Mouse (Mus musculus): Measurements from ENCODE around the gene Ggt5.
"Not testable (repeated sequence)": the region's sequence is repeated elsewhere in the genome, so short reads cannot be mapped to it uniquely, and the experiment has no call there.

Gene Ggt5

DNA sequence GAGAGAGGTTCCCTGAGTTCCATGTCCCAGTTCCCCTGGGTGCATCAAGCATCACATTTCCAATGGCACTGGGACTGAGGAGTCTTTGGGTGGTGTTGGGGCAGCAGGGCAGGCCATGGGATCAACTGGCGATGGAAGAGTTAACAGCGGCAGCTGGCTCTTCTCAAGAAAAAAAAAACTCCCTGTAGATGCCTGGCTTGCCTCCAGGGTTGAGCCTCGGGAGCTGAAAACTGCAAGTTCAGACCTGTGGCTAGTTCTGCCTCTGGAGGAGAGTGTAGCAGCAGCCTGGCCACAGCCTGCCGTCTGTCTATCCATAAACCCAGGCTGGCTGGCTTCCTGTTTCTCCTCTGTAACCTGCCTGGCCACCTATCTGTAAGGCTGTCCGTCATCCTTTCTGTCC is at the start of gene Ggt5:
Ggt5 (plus strand) TSS at position 212 of the 400 bp plus-strand sequence.
- peak; percentile 32 for DNase-seq

DNA sequence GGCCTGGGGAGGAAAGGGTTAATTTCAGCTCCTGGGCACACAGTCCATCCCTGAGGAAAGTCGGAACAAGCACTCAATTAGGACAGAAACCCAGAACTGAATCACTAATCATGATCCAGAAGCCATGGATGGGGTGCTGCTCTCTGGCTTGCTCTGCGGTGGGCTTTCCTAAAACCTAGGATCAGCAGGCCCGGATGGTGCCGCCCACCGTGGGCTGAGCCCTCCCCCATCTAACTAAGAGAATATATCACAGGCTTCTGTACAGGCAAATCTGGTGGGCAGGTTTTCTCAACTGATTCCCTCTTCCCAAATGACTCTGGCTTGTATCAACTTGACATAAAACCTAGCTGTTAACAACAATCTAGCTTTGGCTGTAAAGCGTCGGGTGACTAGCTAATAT is 41.2 kb upstream of the Ggt5 start:
- DNase-seq, result no peak

DNA sequence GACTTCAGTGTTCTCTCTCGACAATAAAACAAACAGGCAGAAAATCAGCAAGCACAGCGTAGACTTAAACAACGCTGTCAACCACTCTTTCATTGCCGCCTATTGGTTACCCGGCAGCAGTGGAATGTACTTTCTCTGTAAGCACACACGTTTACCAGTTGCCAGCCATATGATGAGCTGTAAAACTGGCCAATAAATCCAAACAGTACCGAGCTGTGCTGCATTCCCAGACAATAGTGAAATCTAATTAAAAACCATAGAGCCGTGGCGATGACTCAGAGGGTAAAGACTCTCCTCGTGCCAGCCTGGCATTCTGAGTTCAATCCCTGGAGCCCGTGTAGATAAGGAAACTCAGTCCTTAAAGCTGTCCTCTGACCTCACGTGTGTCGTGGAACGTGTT is 40.7 kb upstream of the Ggt5 start:
- DNase-seq, result no peak

DNA sequence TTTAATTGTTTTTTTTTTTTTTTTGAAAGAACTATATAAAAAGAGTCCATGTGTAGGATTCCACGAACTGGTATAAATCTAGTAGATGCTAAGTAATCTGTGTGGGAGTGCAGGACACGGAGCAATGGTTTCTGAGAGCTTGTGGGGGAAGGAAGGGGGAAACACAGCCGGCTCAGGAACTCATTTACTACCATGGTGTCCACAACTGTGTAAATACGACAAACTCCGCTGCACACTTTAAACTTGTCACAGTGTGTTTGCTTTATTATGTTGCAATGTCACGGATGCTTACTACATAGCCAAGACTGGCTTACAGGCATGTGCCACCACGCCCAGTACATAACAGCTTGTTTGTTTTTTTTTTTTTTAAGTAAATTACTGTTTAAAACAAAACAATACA is 39.3 kb upstream of the Ggt5 start:
- no peak for DNase-seq

DNA sequence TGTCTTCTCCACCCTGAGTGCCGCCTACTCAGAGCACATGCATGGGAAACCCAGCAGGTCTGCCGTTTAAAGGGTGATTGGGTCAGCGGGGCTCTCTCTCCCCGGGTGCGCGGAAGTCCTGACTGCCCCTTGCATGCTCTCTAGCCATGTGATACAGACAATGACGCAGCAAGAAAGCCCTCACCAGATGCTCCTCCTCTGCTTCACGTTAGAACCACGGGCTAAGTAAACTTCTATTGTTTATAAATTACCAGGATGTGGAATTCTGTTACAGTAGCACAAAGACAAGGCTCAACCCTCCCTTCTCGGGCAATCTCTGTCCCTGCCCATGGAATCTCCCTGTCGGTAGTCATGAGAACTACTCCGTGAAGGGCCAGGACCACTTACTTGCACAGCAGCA is 38.0 kb upstream of the Ggt5 start:
- no peak for DNase-seq

DNA sequence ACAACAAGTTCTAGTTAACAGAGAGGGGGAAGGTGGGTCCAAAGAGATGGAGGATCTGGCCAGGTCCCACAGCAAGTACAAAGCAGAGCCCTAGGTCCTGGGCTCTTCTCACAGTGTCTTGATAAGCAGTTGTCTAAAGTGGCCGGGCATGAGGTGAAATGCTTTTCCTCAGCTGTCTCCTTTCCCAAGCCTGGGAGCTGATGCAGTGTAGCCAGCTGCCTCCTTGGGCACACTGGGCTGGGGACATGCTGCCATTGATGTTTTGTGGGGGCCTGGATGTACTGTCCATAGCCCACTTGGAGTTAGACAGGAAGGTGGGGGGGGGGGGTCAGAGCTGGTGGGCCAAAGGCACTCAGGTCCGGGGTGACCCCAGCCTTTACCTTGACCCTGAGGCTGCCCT is 37.0 kb upstream of the Ggt5 start:
- no peak for DNase-seq

- no peak for DNase-seq
These were observed 36.3 kb upstream of the Ggt5 start for GRCm38 (mm10) chr10:75552701-75553450.

DNA sequence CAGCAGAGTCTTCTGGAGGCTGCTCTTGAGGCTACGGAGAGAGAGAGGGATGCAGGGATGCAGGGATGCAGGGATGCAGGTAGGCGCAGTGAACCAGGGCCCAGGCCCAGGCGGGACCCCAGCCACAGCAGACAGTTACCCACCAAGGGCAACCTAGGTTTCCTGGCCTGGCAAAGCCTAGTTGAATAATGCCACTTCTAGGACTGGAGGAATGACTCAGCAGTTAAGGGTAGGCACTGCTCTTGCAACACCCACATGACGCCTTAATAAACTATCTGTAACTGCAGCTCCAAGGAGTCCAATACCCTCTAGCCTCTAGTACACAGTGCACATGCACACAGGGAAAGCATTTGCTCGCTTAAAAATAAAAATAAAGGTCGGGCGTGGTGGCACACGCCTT is 35.0 kb upstream of the Ggt5 start:
- DNase-seq, result no peak

GRCm38 (mm10) chr10:75555557-75555956 is 33.6 kb upstream of the Ggt5 start:
- no peak for DNase-seq

DNA sequence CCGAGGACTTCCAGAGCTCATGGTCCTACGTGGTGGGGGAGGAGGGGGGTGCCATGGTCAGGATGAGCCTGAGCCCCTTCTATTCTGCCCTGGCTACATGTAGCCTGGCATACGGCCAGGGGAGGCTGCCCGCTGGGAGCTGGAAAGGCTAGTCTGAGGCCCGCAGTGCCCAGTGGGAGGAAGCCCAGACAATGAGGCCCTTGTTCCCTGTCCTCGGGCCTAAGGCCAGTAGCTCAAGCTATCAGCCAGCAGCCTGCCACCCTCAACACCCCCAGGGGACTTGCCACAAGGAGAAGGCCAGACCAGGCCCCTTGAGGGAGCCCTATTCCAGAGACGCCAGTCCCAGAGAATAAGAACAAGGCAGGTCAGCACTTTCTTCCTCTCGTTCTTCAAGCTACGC is 33.1 kb upstream of the Ggt5 start:
- DNase-seq, result no peak

DNA sequence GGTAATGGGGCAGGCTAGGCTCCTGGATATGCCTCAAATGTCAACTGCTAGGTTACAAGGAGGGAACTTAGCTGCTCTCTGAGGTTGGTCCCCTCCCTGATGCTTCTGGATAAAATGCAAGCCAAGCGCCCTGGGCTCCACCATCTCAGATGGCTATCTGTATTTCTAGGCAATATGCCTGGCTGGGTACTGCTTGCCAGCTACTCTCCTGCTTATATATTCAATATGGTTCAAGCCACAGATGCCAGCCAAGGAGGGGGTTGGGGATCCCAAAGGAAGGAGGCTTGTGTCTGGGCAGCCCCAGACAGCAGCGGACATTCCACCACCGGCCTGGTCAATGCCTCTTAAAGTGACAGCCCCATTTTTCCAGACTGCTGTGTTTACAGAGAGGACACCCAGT is 30.6 kb upstream of the Ggt5 start:
- DNase-seq, result no peak

GRCm38 (mm10) chr10:75559041-75559675 is 30.0 kb upstream of the Ggt5 start:
- no peak for DNase-seq

- DNase-seq, result peak; percentile 11
These were observed 29.2 kb upstream of the Ggt5 start, which contains the start of gene Lrrc75b for GRCm38 (mm10) chr10:75559676-75560548. Gene Lrrc75b (minus strand): TSS chr10:75560330.

GRCm38 (mm10) chr10:75560549-75560899 is 28.6 kb upstream of the Ggt5 start:
- DNase-seq, result no peak

DNA sequence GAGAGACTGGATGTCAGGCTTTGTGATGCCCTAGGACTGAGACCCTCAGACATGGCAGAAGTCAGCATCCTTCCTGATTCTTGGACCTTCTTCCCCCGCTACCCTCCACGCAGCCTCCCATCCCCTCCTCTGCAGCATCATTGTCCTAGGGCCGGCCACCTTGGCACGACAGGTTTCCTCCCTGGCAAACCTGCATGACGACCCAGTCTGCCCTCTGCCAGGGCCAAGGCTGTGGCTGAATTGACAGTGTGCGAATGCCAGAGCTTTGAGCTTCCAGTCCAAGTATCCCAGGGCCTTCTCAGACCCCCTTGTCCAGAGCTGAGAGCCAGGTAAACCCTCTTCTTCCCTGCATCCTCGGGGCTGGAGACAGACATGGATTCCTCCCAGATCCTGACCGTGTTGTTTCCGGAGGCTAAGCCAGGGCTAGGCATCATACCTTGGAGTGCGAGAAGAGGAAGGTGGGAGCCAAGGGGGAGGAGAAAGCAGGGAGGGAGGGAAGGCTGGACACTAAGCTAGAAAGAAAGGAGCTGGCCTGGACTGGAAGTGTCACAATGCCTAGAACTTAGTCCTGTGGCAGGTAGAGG is 28.0 kb upstream of the Ggt5 start, which contains the start of gene Ggt1:
Ggt1 (plus strand) TSS at position 534 of the 584 bp plus-strand sequence.
- no peak for DNase-seq

DNA sequence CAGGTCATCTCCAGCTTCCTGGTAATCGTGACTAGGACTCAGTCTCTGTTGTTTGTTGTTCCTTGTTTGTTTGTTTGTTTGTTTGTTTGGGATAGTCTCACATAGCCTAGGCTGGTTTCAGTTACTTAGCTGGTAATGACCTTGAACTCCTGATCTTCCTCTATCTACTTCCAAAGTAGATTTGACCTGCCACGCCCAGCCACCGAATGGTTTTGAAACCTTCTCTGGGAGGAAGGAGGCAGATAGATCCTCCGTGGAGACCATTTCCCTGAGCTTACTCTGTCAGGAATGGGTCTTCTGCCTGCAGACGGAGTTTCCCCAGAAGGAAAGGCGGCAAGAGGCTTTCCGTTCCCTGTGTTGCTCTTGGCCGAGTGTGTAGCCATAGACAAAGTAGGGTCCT is 26.5 kb upstream of the Ggt5 start:
- no peak for DNase-seq

- no peak for DNase-seq
These were observed 24.4 kb upstream of the Ggt5 start for GRCm38 (mm10) chr10:75564687-75565265.

GRCm38 (mm10) chr10:75565436-75565835 is 23.7 kb upstream of the Ggt5 start:
- peak; percentile 81 for DNase-seq

DNA sequence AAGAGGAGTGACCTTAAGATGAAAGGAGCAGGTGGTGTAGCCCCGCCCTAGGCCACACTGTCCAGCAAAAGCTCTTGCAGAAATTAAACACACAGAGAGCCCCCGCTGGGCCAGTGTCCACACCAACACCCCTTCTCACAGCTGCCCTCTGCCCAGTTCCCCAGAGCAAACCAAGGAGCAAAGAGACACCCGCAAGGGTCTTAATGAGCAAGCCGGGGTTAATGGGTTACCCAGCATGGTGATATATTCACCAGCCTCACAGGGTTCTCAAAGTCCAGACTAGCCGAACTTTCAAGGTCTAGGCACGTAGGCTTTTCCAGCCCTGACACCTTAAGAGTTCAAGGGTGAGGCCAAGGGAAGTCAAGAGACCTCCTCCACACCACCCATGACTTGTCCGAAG is 23.2 kb upstream of the Ggt5 start:
- no peak for DNase-seq

DNA sequence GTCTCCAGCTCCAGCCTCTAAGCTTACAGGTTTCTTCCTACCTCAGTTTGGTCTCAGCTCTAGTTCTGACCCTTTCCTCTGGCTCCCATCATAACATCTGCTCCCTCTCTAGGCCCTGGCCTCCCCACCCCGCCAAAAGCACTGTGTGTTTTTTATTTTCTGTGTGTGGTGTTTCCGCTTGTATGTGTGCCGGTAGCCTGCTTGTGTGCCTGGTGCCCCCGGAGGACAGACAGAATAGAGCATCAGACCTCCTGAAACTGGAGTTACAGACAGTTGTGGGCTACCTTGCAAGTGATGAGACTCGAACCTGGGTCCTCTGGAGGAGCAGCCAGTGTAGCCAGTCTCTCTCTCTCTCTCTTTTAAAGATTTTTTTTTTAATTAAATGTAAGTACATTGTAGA is 22.8 kb upstream of the Ggt5 start:
- DNase-seq, result peak; percentile 36

- DNase-seq, result not testable (repeated sequence)
These were observed 22.4 kb upstream of the Ggt5 start for GRCm38 (mm10) chr10:75566765-75567164.

DNA sequence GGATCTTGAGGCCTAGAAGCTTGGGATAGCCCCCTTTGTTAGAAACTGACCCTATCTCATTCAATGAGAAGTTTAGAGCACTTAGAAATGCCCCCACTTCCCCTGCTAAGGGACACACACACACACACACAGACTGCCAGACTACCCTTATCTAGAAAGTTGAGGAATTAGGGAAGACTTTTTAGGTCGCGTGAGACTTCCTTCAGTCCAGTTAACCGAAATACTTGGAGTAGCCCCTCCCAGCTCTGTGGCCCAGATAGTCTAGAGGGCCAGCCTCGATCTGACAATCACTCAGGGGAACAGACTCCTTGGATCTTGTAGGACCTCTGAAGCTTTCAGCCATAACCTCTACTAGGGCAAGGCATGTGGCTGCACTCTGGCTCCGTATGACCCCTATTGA is 21.1 kb upstream of the Ggt5 start:
- no peak for DNase-seq

- DNase-seq, result no peak
These were observed 20.7 kb upstream of the Ggt5 start for GRCm38 (mm10) chr10:75568441-75568840.
